Mouse (Mus musculus) left cerebral cortex, postnatal 4 days (tissue): Measurements from ENCODE around the gene Gm45753. TPM values are rescaled to one million over a fixed set of nuclear protein-coding genes. Genes with fewer than 3 reads are reported as not detected.

Experiments used
- total RNA-seq, 2 experiments: library from RNA; stranded (reverse); gene quantifications; 2 replicates each; pipeline ENCODE4 v1.2.3; 2021

Gm45753 gene
- total RNA-seq, 2 experiments from 2014 or later, result not detected

Other genes with a start within 250 kb of the Gm45753 start
- gene Mtnr1a, start 239.3 kb downstream of the Gm45753 start, total RNA-seq, result not detected
- gene F11, start 46.4 kb downstream of the Gm45753 start, total RNA-seq, result not detected
- gene Klkb1, start 13.6 kb downstream of the Gm45753 start, total RNA-seq, result under 1 TPM in 1 of 2 experiments, not detected in 1; 0.10 TPM
- 1 to 10 TPM; 2.7 to 3.0 TPM for gene Cyp4v3, start 24.8 kb upstream of the Gm45753 start, total RNA-seq
- 10 to 100 TPM; 21.0 to 22.6 TPM for gene Fam149a, start 73.8 kb upstream of the Gm45753 start, total RNA-seq
- 1 to 10 TPM; 2.0 to 3.1 TPM for gene Tlr3, start 102.6 kb upstream of the Gm45753 start, total RNA-seq
- gene Sorbs2, start 199.3 kb upstream of the Gm45753 start, total RNA-seq, result 100 to 1,000 TPM; 125 to 130 TPM